Mouse (Mus musculus): ENCODE data around the gene Aloxe3. TPM values are rescaled to one million over a fixed set of nuclear protein-coding genes. Genes with fewer than 3 reads are reported as not detected.

Aloxe3 gene
- polyA plus RNA-seq, 1 experiment from 2014 or later, result 8.1 TPM

DNA sequence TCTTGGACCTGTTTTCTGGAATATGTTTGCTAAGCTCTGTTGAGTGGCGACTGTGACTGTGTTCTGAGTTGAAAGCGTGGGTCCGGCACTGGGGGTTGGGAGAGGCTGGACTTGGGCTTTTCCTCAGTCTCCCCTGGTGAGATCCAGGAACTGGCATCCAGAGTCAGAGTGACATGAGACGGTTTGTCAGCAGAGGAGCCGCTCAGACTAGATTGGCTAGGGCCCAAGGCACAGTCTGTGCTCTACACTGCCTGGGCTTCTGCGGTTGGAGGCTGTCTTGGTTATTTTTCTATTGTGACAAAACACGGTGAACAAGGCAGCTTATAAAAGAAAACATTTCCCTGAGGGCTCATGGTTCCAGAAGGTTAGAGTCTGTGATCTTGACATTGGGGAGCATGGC lies 21.9 kb downstream of the Aloxe3 start:
- Histone ChIP-seq H3K4me1 (ENCODE audit: control insufficient read depth, insufficient read depth, low read depth, low read length) (peaks cover 2% of the 10 kb centered on the region; the same call in 1 of the 2 replicates), H3K36me3 (ENCODE audit: control insufficient read depth, insufficient read depth, low read length) (no peaks in the 10 kb centered on the region), H3K27ac (ENCODE audit: low read depth, low read length) (no peak overlapping the region), H3K4me2 (ENCODE audit: low read length) (no peak overlapping the region), H3K9me3 (ENCODE audit: control insufficient read depth, low read length) (no peaks in the 10 kb centered on the region), H3K9ac (ENCODE audit: low read depth, low read length) (no peak overlapping the region), H3K4me3 (ENCODE audit: low read length) (no peak overlapping the region), H3K27me3 (replicated peaks; ENCODE audit: control insufficient read depth, insufficient read depth, low read length) (no peaks in the 10 kb centered on the region)
- WGBS, result 49% methylated on average over 7 of the region's 7 CpGs
- ATAC-seq, result no peak

- ATAC-seq, result no peak
- 85% methylated on average over 5 of the region's 5 CpGs for WGBS
- no peaks in the 10 kb centered on the region for H3K36me3 ChIP-seq (ENCODE audit: control insufficient read depth, insufficient read depth, low read length)
- H3K4me3 ChIP-seq (ENCODE audit: low read length), result no peak overlapping the region
- no peak overlapping the region for H3K27ac ChIP-seq (ENCODE audit: low read depth, low read length)
- no peaks in the 10 kb centered on the region for H3K9me3 ChIP-seq (ENCODE audit: control insufficient read depth, low read length)
- no peak overlapping the region for H3K9ac ChIP-seq (ENCODE audit: low read depth, low read length)
- H3K27me3 ChIP-seq (replicated peaks; ENCODE audit: control insufficient read depth, insufficient read depth, low read length), result no peaks in the 10 kb centered on the region
- no peak overlapping the region for H3K4me2 ChIP-seq (ENCODE audit: low read length)
- H3K4me1 ChIP-seq (ENCODE audit: control insufficient read depth, insufficient read depth, low read depth, low read length), result peaks cover 2% of the 10 kb centered on the region; the same call in 1 of the 2 replicates
Observed at GRCm38 (mm10) chr11:69148451-69148960, 22.8 kb downstream of the Aloxe3 start.

GRCm38 (mm10) chr11:69149728-69150127 lies 24.0 kb downstream of the Aloxe3 start:
- Histone ChIP-seq H3K4me3 (ENCODE audit: low read length) (no peak overlapping the region), H3K27me3 (replicated peaks; ENCODE audit: control insufficient read depth, insufficient read depth, low read length) (no peaks in the 10 kb centered on the region), H3K9me3 (ENCODE audit: control insufficient read depth, low read length) (no peaks in the 10 kb centered on the region), H3K36me3 (ENCODE audit: control insufficient read depth, insufficient read depth, low read length) (no peaks in the 10 kb centered on the region), H3K4me2 (ENCODE audit: low read length) (no peak overlapping the region), H3K4me1 (ENCODE audit: control insufficient read depth, insufficient read depth, low read depth, low read length) (peaks cover 2% of the 10 kb centered on the region; the same call in 1 of the 2 replicates), H3K9ac (ENCODE audit: low read depth, low read length) (no peak overlapping the region), H3K27ac (ENCODE audit: low read depth, low read length) (no peak overlapping the region)
- WGBS, result 64% methylated on average over 6 of the region's 6 CpGs
- ATAC-seq, result no peak

DNA sequence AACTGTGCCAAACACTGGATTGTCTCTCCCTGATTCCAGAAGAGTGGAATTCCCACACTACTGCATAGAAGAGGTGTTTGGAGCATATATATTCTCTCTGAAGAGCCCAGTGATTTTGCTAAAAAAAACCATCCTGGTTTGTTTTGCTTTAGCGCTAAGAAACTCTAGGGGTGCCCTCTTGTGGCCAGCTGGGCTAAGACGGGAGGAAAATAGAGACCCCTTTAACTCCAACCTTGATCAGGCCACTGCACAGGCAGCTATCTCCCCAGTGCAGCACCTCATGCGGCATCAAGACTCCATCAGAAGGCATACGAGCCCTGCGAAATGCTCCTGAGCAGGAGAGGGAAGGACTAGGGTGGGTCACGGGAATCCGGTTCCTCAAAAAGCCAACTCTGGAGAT lies 24.7 kb downstream of the Aloxe3 start:
- Histone ChIP-seq H3K4me2 (ENCODE audit: low read length) (peak overlapping the region; percentile 40), H3K27me3 (replicated peaks; ENCODE audit: control insufficient read depth, insufficient read depth, low read length) (no peaks in the 10 kb centered on the region; the same call in 1 of the 2 replicates), H3K9ac (ENCODE audit: low read depth, low read length) (peak overlapping the region; percentile 29; the same call in 1 of the 2 replicates), H3K4me1 (ENCODE audit: control insufficient read depth, insufficient read depth, low read depth, low read length) (peaks cover 2% of the 10 kb centered on the region; the same call in 1 of the 2 replicates), H3K9me3 (ENCODE audit: control insufficient read depth, low read length) (no peaks in the 10 kb centered on the region), H3K27ac (ENCODE audit: low read depth, low read length) (no peak overlapping the region), H3K4me3 (ENCODE audit: low read length) (no peak overlapping the region), H3K36me3 (ENCODE audit: control insufficient read depth, insufficient read depth, low read length) (no peaks in the 10 kb centered on the region)
- peak; percentile 56; the same call in 1 of the 2 replicates for ATAC-seq
- WGBS, result 8% methylated on average over 7 of the region's 7 CpGs

DNA sequence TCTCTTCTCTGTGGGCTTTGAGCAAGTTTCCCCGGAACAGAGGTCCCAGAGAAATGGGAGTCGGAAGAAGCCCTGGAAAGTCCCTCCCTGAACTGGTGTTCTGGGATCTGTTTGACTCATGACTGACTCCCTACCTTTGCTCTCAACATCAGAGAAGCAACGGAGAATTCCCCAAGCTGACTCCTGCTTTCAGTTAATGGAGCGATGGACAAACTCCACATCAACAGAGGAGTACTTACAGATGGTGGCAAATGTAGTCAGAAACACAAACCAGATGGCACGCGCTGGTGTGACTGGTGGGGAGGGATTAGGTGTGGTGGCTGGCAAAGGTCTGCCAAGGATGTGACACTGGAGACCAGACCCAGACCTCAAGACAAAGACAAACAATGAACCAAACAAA lies 25.3 kb downstream of the Aloxe3 start:
- Histone ChIP-seq H3K36me3 (ENCODE audit: control insufficient read depth, insufficient read depth, low read length) (no peaks in the 10 kb centered on the region), H3K9ac (ENCODE audit: low read depth, low read length) (no peak overlapping the region), H3K27ac (ENCODE audit: low read depth, low read length) (no peak overlapping the region), H3K4me3 (ENCODE audit: low read length) (no peak overlapping the region), H3K9me3 (ENCODE audit: control insufficient read depth, low read length) (no peaks in the 10 kb centered on the region), H3K27me3 (replicated peaks; ENCODE audit: control insufficient read depth, insufficient read depth, low read length) (peaks cover 2% of the 10 kb centered on the region; the same call in 1 of the 2 replicates), H3K4me2 (ENCODE audit: low read length) (peak overlapping the region; percentile 40), H3K4me1 (ENCODE audit: control insufficient read depth, insufficient read depth, low read depth, low read length) (peaks cover 2% of the 10 kb centered on the region; the same call in 1 of the 2 replicates)
- WGBS, result 68% methylated on average over 6 of the region's 6 CpGs
- ATAC-seq, result no peak

GRCm38 (mm10) chr11:69153831-69154230 lies 28.1 kb downstream of the Aloxe3 start:
- Histone ChIP-seq H3K4me3 (ENCODE audit: low read length) (no peak overlapping the region), H3K27ac (ENCODE audit: low read depth, low read length) (no peak overlapping the region), H3K4me2 (ENCODE audit: low read length) (no peak overlapping the region), H3K9me3 (ENCODE audit: control insufficient read depth, low read length) (no peaks in the 10 kb centered on the region), H3K27me3 (replicated peaks; ENCODE audit: control insufficient read depth, insufficient read depth, low read length) (peaks cover 5% of the 10 kb centered on the region; the same call in 1 of the 2 replicates), H3K4me1 (ENCODE audit: control insufficient read depth, insufficient read depth, low read depth, low read length) (peaks cover 8% of the 10 kb centered on the region), H3K36me3 (ENCODE audit: control insufficient read depth, insufficient read depth, low read length) (no peaks in the 10 kb centered on the region), H3K9ac (ENCODE audit: low read depth, low read length) (no peak overlapping the region)
- 78% methylated on average over 8 of the region's 8 CpGs for WGBS
- no peak for ATAC-seq

DNA sequence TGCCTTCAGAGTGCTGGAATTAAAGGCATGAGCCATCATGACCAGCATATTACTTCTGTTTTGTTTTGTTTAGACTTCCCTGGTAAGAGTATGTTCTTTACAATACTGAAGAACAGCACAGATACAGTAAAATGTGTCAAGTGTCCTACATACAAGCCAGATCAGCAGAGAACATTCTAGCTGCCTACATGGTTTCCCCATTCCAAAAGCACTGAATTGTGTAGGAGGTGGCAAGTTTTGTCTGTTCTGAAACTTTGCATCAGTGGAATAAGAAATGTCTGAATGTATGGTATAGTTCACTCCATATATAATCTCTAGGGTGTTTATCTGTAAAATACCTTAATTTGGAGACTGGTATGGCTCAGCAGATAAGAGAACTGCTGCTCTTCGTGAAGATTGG lies 29.7 kb downstream of the Aloxe3 start:
- H3K9me3 ChIP-seq (ENCODE audit: control insufficient read depth, low read length), result no peaks in the 10 kb centered on the region
- ATAC-seq, result no peak

GRCm38 (mm10) chr11:69156800-69157199 lies 31.1 kb downstream of the Aloxe3 start, which contains the start of gene Alox12b:
Gene Alox12b (plus strand): TSS chr11:69156989.
- H3K9me3 ChIP-seq (ENCODE audit: control insufficient read depth, low read length), result no peaks in the 10 kb centered on the region
- peaks cover 5% of the 10 kb centered on the region; the same call in 1 of the 2 replicates for H3K27me3 ChIP-seq (replicated peaks; ENCODE audit: control insufficient read depth, insufficient read depth, low read length)
- peak within 1 kb of the TSS; percentile 33 for H3K4me3 ChIP-seq (ENCODE audit: low read length)
- H3K36me3 ChIP-seq (ENCODE audit: control insufficient read depth, insufficient read depth, low read length), result no peaks in the 10 kb centered on the region
- ATAC-seq, result no peak
- H3K9ac ChIP-seq (ENCODE audit: low read depth, low read length), result peak within 1 kb of the TSS; percentile 45
- peak within 1 kb of the TSS; percentile 59 for H3K4me2 ChIP-seq (ENCODE audit: low read length)
- WGBS, result 2% methylated on average over 18 of the region's 18 CpGs
- H3K4me1 ChIP-seq (ENCODE audit: control insufficient read depth, insufficient read depth, low read depth, low read length), result peaks cover 5% of the 10 kb centered on the region; the same call in 1 of the 2 replicates
- H3K27ac ChIP-seq (ENCODE audit: low read depth, low read length), result no peak within 1 kb of the TSS

More for the DNA sequence above, 29.7 kb downstream of the Aloxe3 start:
- Histone ChIP-seq H3K4me3 (ENCODE audit: low read length) (no peak overlapping the region), H3K27ac (ENCODE audit: low read depth, low read length) (no peak overlapping the region), H3K36me3 (ENCODE audit: control insufficient read depth, insufficient read depth, low read length) (no peaks in the 10 kb centered on the region), H3K27me3 (replicated peaks; ENCODE audit: control insufficient read depth, insufficient read depth, low read length) (peaks cover 5% of the 10 kb centered on the region; the same call in 1 of the 2 replicates), H3K4me2 (ENCODE audit: low read length) (no peak overlapping the region), H3K4me1 (ENCODE audit: control insufficient read depth, insufficient read depth, low read depth, low read length) (peaks cover 8% of the 10 kb centered on the region), H3K9ac (ENCODE audit: low read depth, low read length) (no peak overlapping the region)
- 43% methylated on average over 1 of the region's 1 CpGs for WGBS

DNA sequence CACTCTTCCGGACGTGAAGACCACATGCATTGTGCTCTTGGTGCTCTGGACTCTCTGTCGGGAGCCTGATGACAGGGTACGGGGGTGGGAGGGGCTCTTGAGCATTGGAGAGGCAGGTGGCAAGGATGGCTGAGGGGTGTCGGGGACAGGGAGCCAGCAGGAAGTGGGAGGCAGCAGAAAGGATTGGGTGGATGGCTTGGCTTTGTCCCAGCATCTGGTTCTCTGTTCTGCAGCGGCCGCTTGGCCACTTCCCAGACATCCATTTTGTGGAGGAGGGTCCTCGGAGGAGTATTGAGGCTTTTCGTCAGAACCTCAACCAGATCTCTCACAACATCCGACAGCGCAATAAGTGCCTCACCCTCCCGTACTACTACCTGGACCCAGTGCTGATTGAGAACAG lies 43.6 kb downstream of the Aloxe3 start:
- Histone ChIP-seq H3K27me3 (replicated peaks; ENCODE audit: control insufficient read depth, insufficient read depth, low read length) (no peaks in the 10 kb centered on the region), H3K9ac (ENCODE audit: low read depth, low read length) (no peak overlapping the region), H3K27ac (ENCODE audit: low read depth, low read length) (no peak overlapping the region), H3K36me3 (ENCODE audit: control insufficient read depth, insufficient read depth, low read length) (no peaks in the 10 kb centered on the region), H3K9me3 (ENCODE audit: control insufficient read depth, low read length) (no peaks in the 10 kb centered on the region), H3K4me2 (ENCODE audit: low read length) (no peak overlapping the region), H3K4me3 (ENCODE audit: low read length) (no peak overlapping the region), H3K4me1 (ENCODE audit: control insufficient read depth, insufficient read depth, low read depth, low read length) (no peaks in the 10 kb centered on the region)
- 81% methylated on average over 12 of the region's 12 CpGs for WGBS
- ATAC-seq, result no peak
